Mouse (Mus musculus) erythroblast, embryonic 14.5 days (primary cell): Measurements from ENCODE around the gene Cul9. TPM values are rescaled to one million over a fixed set of nuclear protein-coding genes. Genes with fewer than 3 reads are reported as not detected.

Experiments used
- H3K27me3 ChIP-seq: 2 replicates; pipeline ENCODE4 v1.6.1; 2012; ENCODE audit warnings: inconsistent platforms; ENCODE audit not compliant: control insufficient read depth
- H3K36me3 ChIP-seq: 2 replicates; pipeline ENCODE4 v1.6.1; 2012; ENCODE audit warnings: mild to moderate bottlenecking, inconsistent platforms; ENCODE audit not compliant: control insufficient read depth
- H3K4me1 ChIP-seq: 2 replicates; pipeline ENCODE4 v1.6.1; 2012; ENCODE audit warnings: inconsistent platforms; ENCODE audit not compliant: control insufficient read depth
- H3K4me3 ChIP-seq: replicated peaks from 2 replicates; pipeline ENCODE3; 2012; ENCODE audit warnings: moderate library complexity, mild to moderate bottlenecking, inconsistent platforms
- H3K9me3 ChIP-seq: 2 replicates; pipeline ENCODE4 v1.6.1; 2012; ENCODE audit warnings: low read length, inconsistent platforms, mixed read lengths; ENCODE audit not compliant: control insufficient read depth
- GATA1 ChIP-seq: IDR thresholded peaks from 2 replicates; pipeline ENCODE4 v1.6.1; 2012; ENCODE audit warnings: low read length, inconsistent platforms, mixed read lengths
- TAL1 ChIP-seq: IDR thresholded peaks from 3 replicates; pipeline ENCODE4 v1.6.1; 2012; ENCODE audit warnings: low read length, inconsistent platforms, mixed read lengths
- polyA plus RNA-seq: library from polyadenylated mRNA; stranded (reverse); fragments of >175 nt; gene quantifications from 2 replicates; pipeline ENCODE4 v1.2.3, GENCODE M21; 2012

Cul9 gene
- polyA plus RNA-seq: 0.01 and 0.09 TPM in 2 replicates

DNA sequence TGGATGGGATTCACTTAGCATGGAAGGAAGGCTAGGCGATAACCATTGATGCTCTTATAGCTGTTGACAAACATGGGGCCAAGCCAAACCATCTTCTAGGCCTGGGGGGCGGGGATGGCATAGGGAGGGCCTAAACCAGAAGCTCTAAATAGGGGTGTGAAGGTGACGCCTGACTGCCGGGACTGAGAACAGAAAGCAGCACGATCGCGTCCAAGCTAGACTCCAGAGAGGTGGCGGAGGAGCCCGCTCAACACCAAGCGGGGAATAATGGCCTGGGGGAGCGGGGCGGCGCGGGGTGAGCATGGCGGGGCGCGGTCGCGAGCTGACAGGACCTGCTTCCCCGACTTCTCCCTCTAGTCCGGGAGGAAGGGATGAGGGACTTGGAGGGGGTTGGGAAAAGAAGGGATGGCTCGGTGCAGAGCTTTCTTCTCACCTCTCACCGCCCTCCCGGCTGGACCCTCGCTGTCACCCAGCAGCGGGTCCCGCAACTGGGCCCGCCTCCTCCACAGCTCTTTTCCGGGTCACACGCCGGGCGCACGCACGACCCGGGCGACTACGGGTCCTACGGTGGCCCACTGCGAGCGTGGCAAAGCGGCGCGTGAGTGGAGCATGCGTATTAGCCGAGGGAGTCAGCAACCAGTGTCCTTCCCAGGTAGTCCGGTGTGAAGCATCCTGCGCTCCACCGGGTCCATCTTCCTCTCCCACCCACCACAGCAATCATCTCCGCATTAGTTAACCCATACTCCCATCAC, at the start of gene Cul9:
TSS of gene Cul9 (minus strand) at position 576 of the 752 bp plus-strand sequence.
- Histone ChIP-seq H3K36me3 (peaks cover 28% of the 10 kb centered on the region), H3K27me3 (peaks cover 38% of the 10 kb centered on the region), H3K4me1 (peaks cover 8% of the 10 kb centered on the region), H3K4me3 (peak within 1 kb of the TSS; percentile 45), H3K9me3 (no peaks in the 10 kb centered on the region)
- TF ChIP-seq TAL1 (no peak), GATA1 (no peak)

DNA sequence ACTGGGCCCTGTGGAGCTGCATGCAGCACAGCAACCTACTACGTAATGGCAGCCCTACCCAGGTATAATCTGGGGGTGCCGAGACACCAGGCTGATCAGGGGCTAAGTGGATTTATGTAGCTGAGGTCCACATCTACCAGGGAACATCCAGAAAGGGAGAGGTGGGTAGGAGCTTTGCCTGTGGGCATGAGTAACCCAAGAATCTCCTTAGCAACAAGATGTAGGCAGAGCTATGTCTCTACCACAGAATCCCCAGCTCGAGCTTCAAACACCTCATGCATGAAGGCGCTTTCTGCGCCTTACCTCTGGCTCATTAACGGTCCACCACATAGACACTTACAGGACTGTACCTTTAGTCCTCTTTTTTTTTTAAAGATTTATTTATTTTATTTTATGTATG, 49.1 kb upstream of the Cul9 start:
- H3K4me3 ChIP-seq: no peak overlapping the region
- peaks cover 6% of the 10 kb centered on the region; the same call in 1 of the 2 replicates for H3K4me1 ChIP-seq
- no peaks in the 10 kb centered on the region for H3K27me3 ChIP-seq
- no peaks in the 10 kb centered on the region for H3K9me3 ChIP-seq
- no peaks in the 10 kb centered on the region for H3K36me3 ChIP-seq
- TF ChIP-seq GATA1: no peak
- no peak for TF ChIP-seq TAL1

DNA sequence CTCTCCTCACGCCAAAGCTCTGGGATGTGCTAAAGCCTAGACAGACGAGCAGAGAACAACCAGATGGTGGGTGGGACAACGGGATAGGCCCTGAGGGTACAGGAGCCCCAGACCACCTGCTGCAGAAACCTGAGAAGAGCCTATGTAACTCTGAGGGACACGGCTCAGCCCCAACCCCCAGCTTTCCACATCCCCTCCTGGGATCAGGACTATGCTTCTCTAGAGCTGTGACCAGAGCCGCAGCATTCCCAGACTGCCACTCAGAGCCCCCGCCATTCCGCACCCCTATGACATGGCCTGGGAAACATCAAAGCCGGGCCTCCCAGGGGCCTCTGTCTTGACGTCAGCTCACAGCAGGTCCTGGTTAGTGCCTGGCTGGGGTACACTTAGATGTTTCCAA, 48.4 kb upstream of the Cul9 start:
- no peaks in the 10 kb centered on the region for H3K36me3 ChIP-seq
- no peak overlapping the region for H3K4me3 ChIP-seq
- TF ChIP-seq TAL1 (no peak), GATA1 (no peak)
- no peaks in the 10 kb centered on the region for H3K9me3 ChIP-seq
- H3K4me1 ChIP-seq: peaks cover 6% of the 10 kb centered on the region; the same call in 1 of the 2 replicates
- no peaks in the 10 kb centered on the region for H3K27me3 ChIP-seq

DNA sequence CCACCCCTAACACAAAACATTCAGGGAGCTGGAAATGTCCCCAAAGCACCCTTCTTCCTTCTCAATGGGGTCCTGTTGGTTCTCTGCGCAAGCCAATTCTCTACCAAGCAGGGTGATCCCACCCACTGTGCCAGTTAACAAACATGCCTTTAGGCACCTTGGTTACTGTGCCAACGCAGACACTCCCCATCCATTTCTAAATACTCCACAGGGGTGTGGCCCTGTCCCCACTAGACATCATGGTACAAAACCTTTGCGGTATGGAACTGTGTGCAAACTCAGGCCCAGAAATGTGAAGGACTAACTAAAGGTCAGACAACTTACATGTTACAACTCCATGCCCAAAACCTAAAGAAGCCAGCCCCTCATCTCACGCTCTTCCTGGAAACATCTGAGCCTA, 46.9 kb upstream of the Cul9 start:
- Histone ChIP-seq H3K27me3 (no peaks in the 10 kb centered on the region), H3K36me3 (no peaks in the 10 kb centered on the region), H3K9me3 (no peaks in the 10 kb centered on the region), H3K4me1 (peaks cover 6% of the 10 kb centered on the region; the same call in 1 of the 2 replicates), H3K4me3 (no peak overlapping the region)
- TF ChIP-seq TAL1: no peak
- no peak for TF ChIP-seq GATA1

DNA sequence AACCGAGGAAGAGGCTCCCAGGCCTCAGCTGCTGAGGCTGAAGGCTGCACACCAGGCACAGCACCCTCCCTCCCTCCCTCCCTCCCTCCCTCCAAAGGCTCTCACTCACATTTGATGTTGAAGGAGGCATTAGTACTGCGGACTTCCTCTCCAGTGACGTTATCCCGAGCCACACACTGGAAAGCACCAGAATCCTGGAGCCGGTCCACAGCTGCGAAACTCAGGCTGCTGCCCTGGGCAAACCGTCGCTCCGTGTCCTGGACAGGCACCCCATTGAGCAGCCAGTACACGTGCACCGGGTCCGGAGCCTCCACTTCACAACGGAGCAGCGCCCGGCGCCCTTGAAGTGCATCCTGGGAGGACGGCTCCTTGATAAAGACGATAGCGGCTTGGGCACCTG, 45.2 kb upstream of the Cul9 start:
- no peaks in the 10 kb centered on the region for H3K9me3 ChIP-seq
- H3K4me3 ChIP-seq: no peak overlapping the region
- TF ChIP-seq GATA1: no peak

DNA sequence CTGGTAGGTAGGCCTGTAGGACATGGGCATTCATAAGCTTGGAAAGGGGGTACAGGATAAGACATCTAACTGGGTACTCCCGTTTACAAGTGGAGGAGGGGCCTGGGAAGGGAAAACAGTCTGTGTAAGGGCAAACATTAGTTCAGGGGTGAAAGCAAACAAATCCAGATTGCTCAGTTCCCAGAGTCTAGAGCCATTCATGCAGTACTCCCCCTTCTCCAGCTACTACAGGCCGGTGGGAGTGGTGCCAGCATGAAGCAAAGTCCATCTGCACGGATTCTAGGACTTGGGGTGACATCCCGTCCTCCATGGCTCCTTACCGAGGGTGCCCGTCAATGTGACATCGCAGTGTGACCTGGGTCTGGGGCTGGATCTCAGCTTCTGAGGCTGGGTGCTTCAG, 44.3 kb upstream of the Cul9 start:
- no peaks in the 10 kb centered on the region; the same call in 1 of the 2 replicates for H3K4me1 ChIP-seq
- no peaks in the 10 kb centered on the region for H3K36me3 ChIP-seq
- H3K4me3 ChIP-seq: no peak overlapping the region
- no peaks in the 10 kb centered on the region for H3K9me3 ChIP-seq
- no peaks in the 10 kb centered on the region for H3K27me3 ChIP-seq
- TF ChIP-seq GATA1 (no peak), TAL1 (no peak)

More for the DNA sequence above, 45.2 kb upstream of the Cul9 start:
- H3K27me3 ChIP-seq: no peaks in the 10 kb centered on the region
- H3K4me1 ChIP-seq: no peaks in the 10 kb centered on the region; the same call in 1 of the 2 replicates
- no peaks in the 10 kb centered on the region for H3K36me3 ChIP-seq

DNA sequence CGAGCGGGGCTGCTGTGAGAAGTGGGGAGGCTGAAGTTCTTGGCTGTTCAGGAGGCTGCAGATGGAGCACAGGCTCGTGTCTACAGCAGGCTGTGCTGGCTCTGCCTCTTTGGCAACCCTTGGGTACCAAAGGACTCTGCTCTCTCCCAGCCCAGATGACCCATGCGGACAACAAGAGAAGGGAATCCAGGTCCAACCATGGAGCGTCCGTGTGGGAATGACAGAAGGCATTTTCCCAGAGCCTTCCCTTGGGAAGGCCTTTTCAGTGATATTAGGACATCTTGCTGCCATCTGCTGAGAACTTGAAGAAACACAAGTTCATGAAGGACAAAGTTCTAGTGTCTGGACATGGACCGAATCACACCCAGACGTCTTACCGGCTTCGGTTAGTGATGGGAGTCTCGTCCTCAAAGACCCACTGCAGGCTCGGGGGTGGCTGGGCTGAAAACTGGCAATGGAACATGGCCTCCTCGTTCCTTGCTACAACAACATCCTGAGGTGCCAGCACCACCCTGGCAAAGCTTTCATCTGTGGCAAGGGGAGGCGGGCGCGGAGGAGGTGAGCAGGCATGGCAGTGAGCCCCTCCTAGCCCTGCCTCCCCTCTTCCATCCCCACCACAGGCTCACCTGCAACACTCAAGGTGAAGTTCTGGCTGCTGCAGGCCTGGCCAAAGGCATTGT, 43.6 kb upstream of the Cul9 start:
- TF ChIP-seq GATA1: no peak
- no peak for TF ChIP-seq TAL1
- H3K27me3 ChIP-seq: no peaks in the 10 kb centered on the region
- H3K9me3 ChIP-seq: no peaks in the 10 kb centered on the region
- no peak overlapping the region for H3K4me3 ChIP-seq
- H3K36me3 ChIP-seq: no peaks in the 10 kb centered on the region
- H3K4me1 ChIP-seq: no peaks in the 10 kb centered on the region; the same call in 1 of the 2 replicates

DNA sequence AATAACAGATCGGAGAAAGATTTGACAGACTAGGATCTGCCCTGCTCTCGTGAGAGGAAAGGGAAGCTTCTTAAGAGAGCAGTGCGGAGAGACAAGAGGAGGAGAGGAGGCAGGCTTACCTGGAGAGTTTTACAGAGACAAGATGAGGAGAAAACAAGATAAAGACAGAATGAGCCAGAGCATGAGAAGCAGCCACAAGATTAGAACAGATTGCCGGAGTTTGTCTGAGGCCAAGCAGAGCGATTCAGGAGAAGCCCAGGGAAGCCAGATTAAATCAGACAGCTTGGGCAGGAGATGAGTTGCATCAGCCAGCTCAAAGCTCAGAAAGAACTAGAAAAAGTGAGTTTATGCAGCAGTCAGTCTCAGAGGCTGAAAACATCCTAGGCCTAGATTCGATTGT, 42.7 kb upstream of the Cul9 start:
- H3K9me3 ChIP-seq: no peaks in the 10 kb centered on the region
- no peak for TF ChIP-seq GATA1
- TF ChIP-seq TAL1: no peak
- H3K36me3 ChIP-seq: no peaks in the 10 kb centered on the region

DNA sequence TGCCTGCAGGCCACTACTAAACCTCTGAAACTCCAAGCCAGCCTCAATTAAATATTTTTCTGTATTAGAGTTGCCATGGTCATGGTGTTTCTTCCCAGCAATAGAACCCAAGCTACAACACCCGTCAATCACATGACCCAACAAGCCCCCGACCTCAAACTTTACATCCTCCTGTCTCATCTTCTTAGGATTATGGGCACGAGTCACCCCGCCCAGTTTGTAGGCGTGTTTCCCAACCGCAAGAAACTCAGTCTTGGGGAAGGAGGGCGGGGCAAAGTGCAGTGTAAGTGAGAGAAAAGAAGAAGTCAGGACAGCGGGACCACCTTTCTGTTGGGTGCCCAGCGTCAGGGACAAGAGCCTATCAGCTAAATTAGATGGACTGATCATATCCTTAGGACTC, 42.0 kb upstream of the Cul9 start:
- TF ChIP-seq TAL1: no peak
- TF ChIP-seq GATA1: no peak
- H3K4me3 ChIP-seq: no peak overlapping the region

More for the DNA sequence above, 42.7 kb upstream of the Cul9 start:
- Histone ChIP-seq H3K4me1 (no peaks in the 10 kb centered on the region; the same call in 1 of the 2 replicates), H3K4me3 (no peak overlapping the region), H3K27me3 (no peaks in the 10 kb centered on the region)

More for the DNA sequence above, 42.0 kb upstream of the Cul9 start:
- Histone ChIP-seq H3K9me3 (no peaks in the 10 kb centered on the region), H3K4me1 (no peaks in the 10 kb centered on the region; the same call in 1 of the 2 replicates), H3K27me3 (no peaks in the 10 kb centered on the region), H3K36me3 (no peaks in the 10 kb centered on the region)
